Mouse (Mus musculus) gonadal fat pad, adult 2 months (tissue): ENCODE measurements around the gene Nxph2. TPM values are rescaled to one million over a fixed set of nuclear protein-coding genes. Genes with fewer than 3 reads are reported as not detected.
"Not testable (repeated sequence)": the region's sequence is repeated elsewhere in the genome, so short reads cannot be mapped to it uniquely, and the experiment has no call there.

Experiments
- DNase-seq: peaks from one replicate; pipeline ENCODE4 v3.0.0-alpha.2; 2012; ENCODE audit warnings: low read depth
- polyA plus RNA-seq: library from polyadenylated mRNA; depleted of rRNA; stranded (reverse); fragments of >200 nt; gene quantifications from 2 replicates; pipeline ENCODE4 v1.2.3, GENCODE M21; 2012; rRNA removed

The Nxph2 gene
- polyA plus RNA-seq: not detected in 2 replicates

GRCm38 (mm10) chr2:23320746-23321585 is at the start of gene Nxph2:
Gene Nxph2 (plus strand): TSS chr2:23321246.
- no peak for DNase-seq

GRCm38 (mm10) chr2:23290991-23291390 is 30.1 kb upstream of the Nxph2 start:
- not testable (repeated sequence) for DNase-seq

GRCm38 (mm10) chr2:23314869-23315268 is 6.2 kb upstream of the Nxph2 start:
- DNase-seq: no peak

Other genes starting within 250 kb of the Nxph2 start
- gene Mastl, start 165.2 kb upstream of the Nxph2 start, polyA plus RNA-seq: 0.31 and 0.36 TPM in 2 replicates
- gene Yme1l1, start 164.9 kb upstream of the Nxph2 start, polyA plus RNA-seq: 8.0 and 8.3 TPM in 2 replicates
- 0.08 TPM in 1 of 2 replicates, not detected in the other for gene 4931423N10Rik, start 113.8 kb upstream of the Nxph2 start, polyA plus RNA-seq